Comparison of ENCODE assay signal across 8 mouse cellular contexts in the genomic region with DNA sequence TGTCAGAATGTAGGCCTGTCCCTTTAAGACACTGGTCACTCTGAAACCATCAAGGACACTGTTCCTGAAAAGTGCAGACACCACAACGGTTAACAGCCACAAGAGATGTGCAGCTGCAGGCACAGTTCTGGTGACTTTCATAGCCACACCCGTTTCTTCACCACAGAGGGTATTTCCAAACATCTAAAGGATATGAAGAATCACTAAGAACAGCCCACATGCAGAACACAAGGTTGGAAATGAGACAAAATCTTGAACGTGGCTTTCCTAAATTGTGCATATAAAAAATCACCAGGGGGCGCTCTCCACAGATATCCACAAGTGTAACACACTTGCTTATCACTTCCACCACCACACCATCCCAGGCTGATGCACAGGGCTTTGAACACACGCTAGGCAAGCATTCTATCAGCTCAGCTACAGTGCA. TPM values are rescaled to one million over a fixed set of nuclear protein-coding genes. Genes with fewer than 3 reads are reported as not detected.
DNase-seq lines count a peak whose midpoint lies in the region; ATAC-seq and TF ChIP-seq lines count a peak whose summit lies in the region.

No protein-coding gene starts in this region.

- no peak for TF ChIP-seq POLR2A in thymus, adult 2 months (IDR thresholded peaks at IDR 0.05; ENCODE audit: control insufficient read depth, extremely low read depth, insufficient read depth, low read length, poor library complexity)

- no peaks in the 10 kb centered on the region for H3K36me3 ChIP-seq in forebrain, postnatal 0 days (ENCODE audit: insufficient read depth)
- H3K36me3 ChIP-seq in forebrain, embryonic 13.5 days (ENCODE audit: poor library complexity, severe bottlenecking), result no peaks in the 10 kb centered on the region
- H3K36me3 ChIP-seq in thymus, adult 2 months (ENCODE audit: control insufficient read depth, insufficient read depth, low read length), result no peaks in the 10 kb centered on the region
- no peaks in the 10 kb centered on the region for H3K36me3 ChIP-seq in embryonic facial prominence, embryonic 11.5 days (replicated peaks; ENCODE audit: control insufficient read depth, insufficient read depth, low read depth, low read length)

- ATAC-seq in forebrain, postnatal 0 days, result no peak
- no peak for ATAC-seq in forebrain, embryonic 13.5 days
- no peak for ATAC-seq in embryonic facial prominence, embryonic 11.5 days (replicated peaks; ENCODE audit: insufficient number of reproducible peaks, low FRiP score, low TSS enrichment, low read depth)

- no peak overlapping the region for H3K9ac ChIP-seq in forebrain, postnatal 0 days
- H3K9ac ChIP-seq in forebrain, embryonic 13.5 days, result no peak overlapping the region
- H3K9ac ChIP-seq in embryonic facial prominence, embryonic 11.5 days (replicated peaks; ENCODE audit: low read length), result no peak overlapping the region

- H3K27ac ChIP-seq in forebrain, postnatal 0 days (ENCODE audit: low read depth, low read length), result no peak overlapping the region
- no peak overlapping the region for H3K27ac ChIP-seq in forebrain, embryonic 13.5 days
- H3K27ac ChIP-seq in thymus, adult 2 months (ENCODE audit: control insufficient read depth, insufficient read depth, low read length), result no peak overlapping the region
- H3K27ac ChIP-seq in embryonic facial prominence, embryonic 11.5 days (replicated peaks; ENCODE audit: low read depth, low read length), result no peak overlapping the region

- H3K9me3 ChIP-seq in forebrain, postnatal 0 days (ENCODE audit: low read length), result no peaks in the 10 kb centered on the region
- H3K9me3 ChIP-seq in forebrain, embryonic 13.5 days (replicated peaks), result no peaks in the 10 kb centered on the region
- no peaks in the 10 kb centered on the region for H3K9me3 ChIP-seq in embryonic facial prominence, embryonic 11.5 days (replicated peaks; ENCODE audit: control insufficient read depth, low read length)

- no peak overlapping the region for H3K4me3 ChIP-seq in forebrain, postnatal 0 days (ENCODE audit: low read depth, low read length)
- H3K4me3 ChIP-seq in forebrain, embryonic 13.5 days, result no peak overlapping the region
- no peak overlapping the region for H3K4me3 ChIP-seq in thymus, adult 2 months (ENCODE audit: control insufficient read depth, insufficient read depth, low read length)
- no peak overlapping the region for H3K4me3 ChIP-seq in embryonic facial prominence, embryonic 11.5 days (ENCODE audit: low read depth, low read length)

- H3K4me2 ChIP-seq in forebrain, postnatal 0 days (ENCODE audit: low read depth), result no peak overlapping the region
- H3K4me2 ChIP-seq in forebrain, embryonic 13.5 days, result no peak overlapping the region
- H3K4me2 ChIP-seq in embryonic facial prominence, embryonic 11.5 days (ENCODE audit: low read depth, low read length), result no peak overlapping the region

- peak; percentile 26 for DNase-seq in forebrain, postnatal 0 days
- DNase-seq in thymus, adult 2 months, result peak; percentile 34
- DNase-seq in thymus, adult 18-20 months, result no peak
- DNase-seq in embryonic facial prominence, embryonic 11.5 days (ENCODE audit: low spot score), result peak; percentile 69
- DNase-seq in lung, postnatal 36 days, result peak; percentile 71
- DNase-seq in layer of hippocampus, adult 9-10 months (ENCODE audit: low spot score), result no peak
- no peak for DNase-seq in ovary, postnatal 10 days (ENCODE audit: low spot score)

- no peaks in the 10 kb centered on the region for H3K27me3 ChIP-seq in forebrain, postnatal 0 days (ENCODE audit: insufficient read depth, low read length)
- no peaks in the 10 kb centered on the region for H3K27me3 ChIP-seq in forebrain, embryonic 13.5 days
- H3K27me3 ChIP-seq in thymus, adult 2 months (ENCODE audit: control insufficient read depth, insufficient read depth, low read length), result no peaks in the 10 kb centered on the region
- H3K27me3 ChIP-seq in embryonic facial prominence, embryonic 11.5 days (ENCODE audit: control insufficient read depth, insufficient read depth, low read length), result no peaks in the 10 kb centered on the region

- peak; percentile 54 for TF ChIP-seq CTCF in forebrain, postnatal 0 days (IDR thresholded peaks at IDR 0.05; ENCODE audit: low read depth)
- TF ChIP-seq CTCF in thymus, adult 2 months (IDR thresholded peaks at IDR 0.05; ENCODE audit: borderline replicate concordance, control insufficient read depth, extremely low read depth, insufficient read depth, low read length, poor library complexity), result no peak

- no peaks in the 10 kb centered on the region for H3K4me1 ChIP-seq in forebrain, postnatal 0 days (ENCODE audit: insufficient read depth)
- H3K4me1 ChIP-seq in forebrain, embryonic 13.5 days, result no peaks in the 10 kb centered on the region
- H3K4me1 ChIP-seq in thymus, adult 2 months (replicated peaks; ENCODE audit: control insufficient read depth, insufficient read depth, low read length), result peaks cover 3% of the 10 kb centered on the region; the same call in 1 of the 2 replicates
- no peaks in the 10 kb centered on the region for H3K4me1 ChIP-seq in embryonic facial prominence, embryonic 11.5 days (ENCODE audit: control insufficient read depth, insufficient read depth, low read length)

- WGBS in forebrain, postnatal 0 days, result 38% methylated on average over 5 of the region's 5 CpGs
- WGBS in forebrain, embryonic 13.5 days, result 47% methylated on average over 5 of the region's 5 CpGs
- 7% methylated on average over 5 of the region's 5 CpGs for WGBS in thymus, adult 2 months
- 41% methylated on average over 5 of the region's 5 CpGs for WGBS in embryonic facial prominence, embryonic 11.5 days

RNA-seq across cellular contexts. Expression of a gene that starts 32.6 kb away (rescaled TPM):
- 61.2 and 83.9 TPM in 2 replicates for total RNA-seq in forebrain, postnatal 0 days (2014; rRNA removed)
- 108 and 109 TPM in 2 replicates for polyA plus RNA-seq in forebrain, postnatal 0 days (2015; fragmentation: Nextera tagmentation; extraction: Ambion mirVana)
- polyA plus RNA-seq in forebrain, embryonic 13.5 days (2015; fragmentation: Nextera tagmentation; extraction: Ambion mirVana), result 99.8 and 105 TPM in 2 replicates
- polyA plus RNA-seq in thymus, adult 2 months (2012; rRNA removed), result 48.4 and 51.0 TPM in 2 replicates
- 81.7 and 84.4 TPM in 2 replicates for polyA plus RNA-seq in embryonic facial prominence, embryonic 11.5 days (2014; fragmentation: Nextera tagmentation; extraction: Ambion mirVana)

RNA-seq across cellular contexts. Expression of a gene that starts 47.3 kb away (rescaled TPM):
- total RNA-seq in forebrain, postnatal 0 days (2014; rRNA removed), result 70.9 and 74.4 TPM in 2 replicates
- 86.8 and 92.7 TPM in 2 replicates for polyA plus RNA-seq in forebrain, postnatal 0 days (2015; fragmentation: Nextera tagmentation; extraction: Ambion mirVana)
- 122 TPM in 2 replicates for polyA plus RNA-seq in forebrain, embryonic 13.5 days (2015; fragmentation: Nextera tagmentation; extraction: Ambion mirVana)
- 30.9 and 37.2 TPM in 2 replicates for polyA plus RNA-seq in thymus, adult 2 months (2012; rRNA removed)
- 140 and 155 TPM in 2 replicates for polyA plus RNA-seq in embryonic facial prominence, embryonic 11.5 days (2014; fragmentation: Nextera tagmentation; extraction: Ambion mirVana)

RNA-seq across cellular contexts. Expression of a gene that starts 47.4 kb away (rescaled TPM):
- 24.4 and 24.6 TPM in 2 replicates for total RNA-seq in forebrain, postnatal 0 days (2014; rRNA removed)
- 23.3 and 30.7 TPM in 2 replicates for polyA plus RNA-seq in forebrain, postnatal 0 days (2015; fragmentation: Nextera tagmentation; extraction: Ambion mirVana)
- polyA plus RNA-seq in forebrain, embryonic 13.5 days (2015; fragmentation: Nextera tagmentation; extraction: Ambion mirVana), result 35.1 and 41.5 TPM in 2 replicates
- polyA plus RNA-seq in thymus, adult 2 months (2012; rRNA removed), result 44.7 and 60.3 TPM in 2 replicates
- polyA plus RNA-seq in embryonic facial prominence, embryonic 11.5 days (2014; fragmentation: Nextera tagmentation; extraction: Ambion mirVana), result 36.0 and 37.9 TPM in 2 replicates

Comparison
In these comparisons a context has a peak if more than half of its experiments do, and no peak if none do; other contexts are left out.
1. DNase-seq: peak in forebrain, postnatal 0 days (single experiment), thymus, adult 2 months (single experiment), embryonic facial prominence, embryonic 11.5 days (single experiment) and lung, postnatal 36 days (single experiment); none in thymus, adult 18-20 months (0 of 2), layer of hippocampus, adult 9-10 months (single experiment) and ovary, postnatal 10 days (single experiment).